Mouse (Mus musculus) lung, postnatal 0 days (tissue): ENCODE results near the gene Plekhm1.

Experiments
- CTCF ChIP-seq: IDR thresholded peaks from 2 replicates; pipeline ENCODE4 v1.5.1; 2016; ENCODE audit warnings: antibody characterized with exemption, mild to moderate bottlenecking
- EP300 ChIP-seq: IDR thresholded peaks from 2 replicates; pipeline ENCODE4 v1.6.1; 2016; ENCODE audit warnings: antibody characterized with exemption, mild to moderate bottlenecking, control low read depth

DNA sequence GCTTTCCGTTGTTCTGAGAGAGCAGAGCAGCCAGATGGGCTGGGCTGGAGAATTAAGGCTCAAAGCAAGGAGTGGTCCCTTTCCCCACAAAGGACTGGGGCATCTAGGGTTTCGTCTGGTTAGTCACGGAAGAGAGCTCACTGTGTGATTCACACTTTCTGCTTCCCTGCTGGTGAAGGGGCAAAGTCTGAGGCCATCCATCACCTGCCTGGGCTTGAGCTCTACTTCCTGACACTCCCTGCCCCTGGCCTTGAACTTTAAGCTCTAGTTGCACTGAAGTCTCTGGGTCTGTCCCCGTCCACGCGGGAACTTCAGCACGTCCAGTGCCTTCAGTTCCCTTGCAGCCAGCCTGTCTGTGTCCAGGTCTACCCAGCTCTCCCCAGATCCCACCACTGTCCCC is 71.8 kb downstream of the Plekhm1 start:
- TF ChIP-seq CTCF (no peak), EP300 (no peak)
